In genomic region chr6:128466043-128466442, GRCm38 (mm10) we compare ENCODE assay signal across 24 mouse cellular contexts. TPM values are rescaled to one million over a fixed set of nuclear protein-coding genes. Genes with fewer than 3 reads are reported as not detected.
A peak's percentile ranks its signal among the peaks of the same experiment; 100 is the strongest.
DNase-seq lines count a peak whose midpoint lies in the region; ATAC-seq lines count a peak whose summit lies in the region.
"Had no signal": no experiment of that assay in that cellular context is flagged by ENCODE, and none has a peak within 500 bp of the region (broad histone marks: within the 10 kb centered on the region; RNA-seq: fewer than 3 reads in every experiment).

No protein-coding gene starts in this region.

- no peak overlapping the region for H3K4me2 ChIP-seq in hindbrain, embryonic 11.5 days (replicated peaks; ENCODE audit: low read depth, low read length)
- no peak overlapping the region for H3K4me2 ChIP-seq in hindbrain, embryonic 16.5 days (ENCODE audit: low read length)
- H3K4me2 ChIP-seq in forebrain, embryonic 12.5 days: no peak overlapping the region
- H3K4me2 ChIP-seq: heart, embryonic 15.5 days; kidney, embryonic 15.5 days; limb, embryonic 12.5 days had no signal

- WGBS in hindbrain, embryonic 11.5 days: 39% methylated on average over 7 of the region's 7 CpGs
- WGBS in hindbrain, embryonic 16.5 days: 25% methylated on average over 7 of the region's 7 CpGs
- WGBS in forebrain, embryonic 12.5 days: 18% methylated on average over 6 of the region's 7 CpGs

- H3K9me3 ChIP-seq in hindbrain, embryonic 11.5 days (ENCODE audit: control insufficient read depth, low read length): no peaks in the 10 kb centered on the region
- H3K9me3 ChIP-seq in hindbrain, embryonic 16.5 days (ENCODE audit: control insufficient read depth, low read length): no peaks in the 10 kb centered on the region
- no peaks in the 10 kb centered on the region for H3K9me3 ChIP-seq in forebrain, embryonic 12.5 days
- H3K9me3 ChIP-seq: heart, embryonic 15.5 days; kidney, embryonic 15.5 days; limb, embryonic 12.5 days had no signal

- no peaks in the 10 kb centered on the region for H3K4me1 ChIP-seq in hindbrain, embryonic 11.5 days (replicated peaks; ENCODE audit: control insufficient read depth, insufficient read depth, low read length)
- H3K4me1 ChIP-seq in hindbrain, embryonic 16.5 days (ENCODE audit: control insufficient read depth, insufficient read depth, low read depth, low read length): no peaks in the 10 kb centered on the region
- peaks cover 8% of the 10 kb centered on the region for H3K4me1 ChIP-seq in forebrain, embryonic 12.5 days
- H3K4me1 ChIP-seq: heart, embryonic 15.5 days; kidney, embryonic 15.5 days; limb, embryonic 12.5 days had no signal

- no peaks in the 10 kb centered on the region for H3K36me3 ChIP-seq in hindbrain, embryonic 11.5 days (ENCODE audit: control insufficient read depth, insufficient read depth, low read length)
- no peaks in the 10 kb centered on the region for H3K36me3 ChIP-seq in hindbrain, embryonic 16.5 days (ENCODE audit: control insufficient read depth, insufficient read depth, low read length)
- H3K36me3 ChIP-seq in forebrain, embryonic 12.5 days (replicated peaks): no peaks in the 10 kb centered on the region
- H3K36me3 ChIP-seq: heart, embryonic 15.5 days; kidney, embryonic 15.5 days; limb, embryonic 12.5 days had no signal

- no peak for ATAC-seq in hindbrain, embryonic 11.5 days (ENCODE audit: low FRiP score)
- no peak for ATAC-seq in hindbrain, embryonic 16.5 days
- peak; percentile 80 for ATAC-seq in forebrain, embryonic 12.5 days (ENCODE audit: low FRiP score)
- ATAC-seq: hindbrain, postnatal 0 days; intestine, postnatal 0 days; Patski had no signal

- H3K27me3 ChIP-seq in hindbrain, embryonic 11.5 days (ENCODE audit: control insufficient read depth, insufficient read depth, low read length): no peaks in the 10 kb centered on the region
- H3K27me3 ChIP-seq in hindbrain, embryonic 16.5 days (replicated peaks; ENCODE audit: control insufficient read depth, insufficient read depth, low read length): no peaks in the 10 kb centered on the region; the same call in 1 of the 2 replicates
- H3K27me3 ChIP-seq in forebrain, embryonic 12.5 days: no peaks in the 10 kb centered on the region; the same call in 1 of the 2 replicates
- H3K27me3 ChIP-seq: heart, embryonic 15.5 days; kidney, embryonic 15.5 days; limb, embryonic 12.5 days had no signal

- intact Hi-C loops in left cerebral cortex, postnatal 14 days (cut with DNase I): no loop called here

- H3K9ac ChIP-seq in hindbrain, embryonic 11.5 days (ENCODE audit: low read depth, low read length): no peak overlapping the region
- H3K9ac ChIP-seq in hindbrain, embryonic 16.5 days (ENCODE audit: low read depth, low read length): no peak overlapping the region
- H3K9ac ChIP-seq in forebrain, embryonic 12.5 days: no peak overlapping the region
- H3K9ac ChIP-seq: heart, embryonic 15.5 days; kidney, embryonic 15.5 days; limb, embryonic 12.5 days had no signal

- H3K27ac ChIP-seq in hindbrain, embryonic 11.5 days (ENCODE audit: low read depth, low read length): no peak overlapping the region
- H3K27ac ChIP-seq in hindbrain, embryonic 16.5 days (ENCODE audit: low read depth, low read length): no peak overlapping the region
- no peak overlapping the region for H3K27ac ChIP-seq in forebrain, embryonic 12.5 days
- H3K27ac ChIP-seq: heart, embryonic 15.5 days; hindbrain, postnatal 0 days; kidney, embryonic 15.5 days; limb, embryonic 12.5 days had no signal

- no peak overlapping the region for H3K4me3 ChIP-seq in hindbrain, embryonic 11.5 days (ENCODE audit: low read depth, low read length)
- no peak overlapping the region for H3K4me3 ChIP-seq in hindbrain, embryonic 16.5 days (ENCODE audit: low read length)
- no peak overlapping the region for H3K4me3 ChIP-seq in forebrain, embryonic 12.5 days (replicated peaks)
- H3K4me3 ChIP-seq: erythroblast, embryonic 14.5 days; heart, embryonic 15.5 days; kidney, embryonic 15.5 days; limb, embryonic 12.5 days; megakaryocyte, embryonic 14.5 days had no signal

- DNase-seq in hindbrain, embryonic 11.5 days (ENCODE audit: low spot score): peak; percentile 3
- DNase-seq in ES-CJ7 (ENCODE audit: low read depth, low spot score): peak; percentile 95
- peak; percentile 83 for DNase-seq in retina, postnatal 1 day
- DNase-seq in urinary bladder, adult 18-20 months (ENCODE audit: low spot score in 2 of 2): no peak
- no peak for DNase-seq in left cerebral cortex, postnatal 14 days (ENCODE audit: low spot score in 2 of 2)
- DNase-seq: adrenal gland, postnatal 36 days; cerebellum, adult 18-20 months; cerebellum, postnatal 36 days; gastrocnemius, postnatal 14 days; heart, postnatal 4 days; kidney, postnatal 4 days; layer of hippocampus, adult 9-11 months; lung, postnatal 10 days; thymus, postnatal 14 days had no signal

RNA-seq across cellular contexts. Expression of gene Fkbp4, which starts 27.6 kb away (rescaled TPM):
- polyA plus RNA-seq in hindbrain, embryonic 11.5 days (2014; fragmentation: Nextera tagmentation; extraction: Ambion mirVana): 434 and 533 TPM in 2 replicates
- polyA plus RNA-seq in hindbrain, embryonic 16.5 days (2015; fragmentation: Nextera tagmentation; extraction: Ambion mirVana): 341 and 344 TPM in 2 replicates
- 525 and 564 TPM in 2 replicates for polyA plus RNA-seq in forebrain, embryonic 12.5 days (2016; fragmentation: Nextera tagmentation; extraction: Ambion mirVana)
- total RNA-seq in left cerebral cortex, postnatal 14 days (2021): 100 to 1,000 TPM; 112 TPM

RNA-seq across cellular contexts. Expression of gene Itfg2, which starts 41.3 kb away (rescaled TPM):
- polyA plus RNA-seq in hindbrain, embryonic 11.5 days (2014; fragmentation: Nextera tagmentation; extraction: Ambion mirVana): 28.4 and 32.2 TPM in 2 replicates
- 35.7 and 46.9 TPM in 2 replicates for polyA plus RNA-seq in hindbrain, embryonic 16.5 days (2015; fragmentation: Nextera tagmentation; extraction: Ambion mirVana)
- polyA plus RNA-seq in forebrain, embryonic 12.5 days (2016; fragmentation: Nextera tagmentation; extraction: Ambion mirVana): 34.7 and 37.2 TPM in 2 replicates
- 10 to 100 TPM; 17.5 to 24.4 TPM for total RNA-seq in left cerebral cortex, postnatal 14 days (2021)

Comparison
In these comparisons a context has a peak if more than half of its experiments do, and no peak if none do; other contexts are left out.
1. DNase-seq: peak in hindbrain, embryonic 11.5 days (single experiment), ES-CJ7 (single experiment) and retina, postnatal 1 day (single experiment); none in urinary bladder, adult 18-20 months (0 of 2) and left cerebral cortex, postnatal 14 days (0 of 2).